Mouse (Mus musculus) gastrocnemius, adult 8-10 months (tissue): ENCODE results near the gene Sulf2. TPM values are rescaled to one million over a fixed set of nuclear protein-coding genes. Genes with fewer than 3 reads are reported as not detected.

Source experiments
- DNase-seq, 2 experiments: peaks; one replicate each; pipeline ENCODE4 v3.0.0; 2022; ENCODE audit warnings: low spot score in 2 of 2
- total RNA-seq, 4 experiments: library from RNA; stranded (reverse); gene quantifications; 2 replicates each; pipeline ENCODE4 v1.2.4; 2022

Gene Sulf2
- total RNA-seq, 4 experiments from 2014 or later, result 6.0 to 9.9 (median 7.1) TPM

GRCm38 (mm10) chr2:166175552-166176136 is 20.2 kb upstream of the Sulf2 start:
- DNase-seq, result no peak

- DNase-seq, result no peak
Measured at GRCm38 (mm10) chr2:166175145-166175544, 19.7 kb upstream of the Sulf2 start.

GRCm38 (mm10) chr2:166173169-166173568 is 17.7 kb upstream of the Sulf2 start:
- no peak for DNase-seq

DNA sequence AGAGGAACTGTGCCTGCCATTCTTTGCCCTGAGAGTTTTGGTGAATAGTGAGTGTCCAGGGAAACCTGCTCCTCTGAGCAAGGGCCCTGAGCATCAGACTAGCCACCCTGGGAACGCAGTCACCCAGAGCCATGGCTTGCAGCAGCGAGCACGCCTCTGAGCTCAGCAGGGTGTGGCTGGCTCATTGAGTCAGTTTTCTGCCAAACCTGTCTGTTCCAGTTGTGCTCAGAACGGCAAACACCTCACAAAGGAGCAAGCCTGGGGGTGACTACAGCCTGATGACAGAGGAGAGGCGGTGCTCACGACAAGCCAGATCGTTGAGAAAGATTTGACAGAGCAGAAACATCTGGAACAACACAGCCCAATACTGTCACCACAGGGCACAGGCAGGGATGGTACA is 14.7 kb upstream of the Sulf2 start:
- DNase-seq, result no peak

DNA sequence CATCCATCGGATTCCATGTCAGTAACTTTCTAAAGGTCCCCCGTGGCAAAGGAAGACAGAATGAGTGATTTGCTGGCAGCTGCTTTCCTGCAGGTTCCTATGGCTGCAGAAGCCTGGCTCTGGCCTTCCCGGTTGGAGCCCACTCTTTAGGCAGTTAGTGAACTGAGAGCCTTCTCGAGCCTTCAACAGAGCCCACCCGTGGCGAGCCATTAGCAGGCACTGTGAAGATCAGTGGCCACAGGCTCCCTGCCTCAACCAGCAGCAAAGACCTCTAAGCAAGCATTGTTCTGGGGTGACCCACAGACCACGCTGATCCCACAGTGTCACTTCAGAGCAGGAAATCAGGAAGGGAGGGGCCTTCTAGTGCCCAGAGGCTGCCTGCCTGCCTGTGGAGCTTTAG is 13.4 kb upstream of the Sulf2 start:
- DNase-seq, result no peak

DNA sequence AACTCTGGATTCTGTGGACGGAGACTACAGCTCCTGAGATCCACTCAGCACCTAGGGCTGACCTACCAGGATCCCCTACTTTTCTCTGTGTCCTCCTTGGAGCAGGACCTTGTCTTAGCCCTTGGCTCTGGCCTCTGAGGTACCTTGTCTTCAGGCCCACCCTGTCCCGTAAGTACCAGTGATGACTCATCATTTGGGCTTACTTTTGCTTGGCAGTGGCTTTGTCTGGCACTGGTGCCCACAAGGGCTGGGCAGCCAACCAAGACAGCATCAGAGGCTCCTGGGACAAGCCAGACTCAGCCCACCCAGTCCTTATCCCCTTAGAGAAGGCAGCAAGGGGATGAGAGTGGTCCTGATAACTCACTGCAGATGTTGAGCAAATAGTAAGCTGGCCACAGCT is 11.9 kb upstream of the Sulf2 start:
- DNase-seq, result no peak

GRCm38 (mm10) chr2:166165396-166165795 is 9.9 kb upstream of the Sulf2 start:
- DNase-seq, result no peak

- no peak for DNase-seq
Measured at GRCm38 (mm10) chr2:166164601-166165000, 9.1 kb upstream of the Sulf2 start.

- DNase-seq, result no peak
Measured at GRCm38 (mm10) chr2:166163917-166164316, 8.5 kb upstream of the Sulf2 start.

- no peak for DNase-seq
Measured at GRCm38 (mm10) chr2:166163252-166163651, 7.8 kb upstream of the Sulf2 start.

DNA sequence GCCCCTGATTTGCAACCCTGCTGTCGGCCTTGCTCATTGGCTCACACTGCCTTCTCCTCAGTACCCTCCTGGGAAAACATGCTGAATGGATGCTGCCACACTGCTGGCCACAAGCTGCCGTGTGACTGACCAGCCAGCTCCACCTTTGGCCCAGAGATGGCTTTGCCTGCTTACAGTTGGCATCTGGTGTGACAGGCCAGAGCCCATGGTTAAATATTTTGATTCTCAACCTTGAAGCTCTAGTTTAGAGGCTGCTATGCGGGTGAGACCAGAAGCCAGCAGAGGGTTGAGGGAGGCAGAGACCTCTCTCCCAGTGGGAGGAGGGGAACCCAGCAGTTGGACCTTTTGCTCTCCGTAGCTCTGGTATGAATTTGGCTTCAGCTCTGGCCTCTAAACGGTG is 6.7 kb upstream of the Sulf2 start:
- DNase-seq, result no peak

DNA sequence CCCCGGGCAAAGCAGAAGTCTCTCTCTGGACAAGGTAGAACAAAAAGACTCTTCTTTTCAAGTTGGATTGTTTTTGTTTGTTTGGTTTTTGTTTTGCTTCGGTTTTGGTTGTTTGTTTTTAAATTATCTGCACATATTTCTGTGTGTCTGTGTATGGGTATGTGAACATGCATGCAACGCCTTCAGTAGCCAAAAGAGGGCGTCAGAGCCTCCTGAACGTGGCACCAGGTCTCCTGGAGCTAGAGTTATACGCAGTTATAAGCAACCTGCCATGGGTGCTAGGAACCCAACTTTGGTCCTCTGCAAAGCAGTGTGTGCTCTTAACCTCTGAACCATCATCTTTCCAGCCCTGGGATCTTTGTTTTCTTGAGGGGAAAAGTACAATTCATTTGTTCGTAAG is 3.8 kb upstream of the Sulf2 start:
- DNase-seq, result no peak

DNA sequence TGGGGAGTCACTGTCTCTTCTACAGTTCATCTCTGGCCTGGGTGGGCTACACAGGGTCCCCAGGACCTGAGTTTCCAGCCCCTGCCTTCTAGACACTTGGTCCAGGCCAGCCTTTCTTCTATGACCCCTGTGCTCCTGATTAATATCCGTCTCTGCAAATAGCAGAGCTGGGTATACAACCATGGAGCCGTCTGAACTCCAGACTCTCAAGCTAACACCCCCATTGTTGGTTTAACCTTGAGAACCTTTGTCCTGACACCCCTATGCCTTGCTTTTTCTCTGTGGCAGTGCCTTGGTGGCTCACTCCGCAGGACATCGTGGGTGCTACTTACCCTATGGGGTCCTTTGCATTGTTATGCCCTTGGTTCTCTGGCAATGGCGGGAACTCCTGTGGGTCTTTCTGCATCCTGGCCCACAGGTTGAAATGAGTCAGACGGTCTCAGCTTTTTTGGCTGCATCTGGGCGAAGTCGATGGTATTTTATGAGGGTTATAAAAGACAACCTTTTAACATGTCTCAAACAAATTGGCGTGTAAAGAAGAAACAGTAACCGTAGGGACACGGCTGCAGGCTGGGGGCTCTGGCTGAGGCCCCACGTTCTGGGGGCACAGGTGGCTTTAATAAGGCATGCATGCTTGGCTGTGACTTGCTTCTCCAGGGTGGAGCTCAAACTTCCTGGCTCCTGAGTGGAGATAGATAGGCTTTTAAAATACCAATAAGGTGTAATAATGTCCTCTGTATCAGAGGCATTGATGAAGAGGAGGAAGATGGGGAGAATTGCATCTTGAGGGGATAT is 2.5 kb upstream of the Sulf2 start:
- DNase-seq, result no peak

GRCm38 (mm10) chr2:166157144-166157543 is 1.7 kb upstream of the Sulf2 start:
- no peak for DNase-seq

- no peak for DNase-seq
Measured at GRCm38 (mm10) chr2:166156122-166156521, 659 bp upstream of the Sulf2 start.

- no peak for DNase-seq
Measured at GRCm38 (mm10) chr2:166154749-166155453, 562 bp downstream of the Sulf2 start.

GRCm38 (mm10) chr2:166153891-166154711 is 1.4 kb downstream of the Sulf2 start:
- DNase-seq, result no peak

DNA sequence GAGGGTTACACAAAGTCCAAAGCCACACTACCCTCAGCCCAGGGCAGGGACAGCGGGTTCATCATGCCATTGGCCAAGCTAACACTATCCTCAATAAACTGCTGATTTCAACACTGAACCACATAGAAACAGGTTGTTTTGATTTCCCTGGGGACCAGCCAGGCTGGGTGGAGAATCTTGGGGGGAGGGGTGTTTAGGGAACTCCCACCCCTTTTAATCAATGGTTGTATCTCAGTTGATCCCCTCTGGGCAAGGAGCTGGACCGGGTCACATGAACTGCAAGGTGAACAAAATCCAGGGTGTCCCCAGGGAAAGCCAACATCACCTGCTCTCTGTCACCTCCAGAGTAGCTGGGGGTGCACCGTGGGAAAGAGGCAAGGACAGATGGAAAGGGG is 2.1 kb downstream of the Sulf2 start:
- DNase-seq, result no peak

DNA sequence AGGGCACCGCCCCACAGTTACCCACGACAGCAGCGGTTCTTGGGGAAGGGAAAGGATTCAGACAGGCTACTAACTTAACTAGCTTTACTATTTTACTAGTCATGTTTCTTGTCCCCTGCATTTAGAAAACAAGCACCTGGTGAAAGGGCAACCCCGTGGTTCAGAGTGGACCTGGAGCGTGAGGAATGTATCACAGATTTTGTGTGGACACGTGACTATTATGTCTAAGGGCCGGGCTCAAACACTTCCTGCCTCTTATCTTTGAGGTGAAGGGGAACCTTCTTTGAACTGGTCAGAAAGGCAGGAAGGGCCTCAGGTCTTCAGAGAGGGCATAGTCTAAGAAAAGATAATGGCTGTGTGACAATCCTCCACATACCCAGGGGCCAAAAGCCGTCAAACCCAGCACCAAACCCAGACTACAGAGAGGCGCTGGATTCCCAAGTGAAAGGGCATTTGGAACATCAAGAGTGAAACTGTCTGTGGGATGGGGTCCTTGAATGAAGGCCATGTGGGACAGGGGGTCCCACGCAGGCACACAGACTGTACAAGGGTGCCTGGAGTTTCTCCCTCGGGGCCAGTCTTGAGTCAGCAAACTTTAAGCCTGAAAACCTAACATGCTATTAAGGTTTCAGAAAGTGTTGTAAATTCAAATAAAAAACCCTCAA is 2.6 kb downstream of the Sulf2 start:
- DNase-seq, result no peak

GRCm38 (mm10) chr2:166151510-166152473 is 3.7 kb downstream of the Sulf2 start:
- peak; percentile 82 to 83 for DNase-seq
